Mouse (Mus musculus) right cerebral cortex, postnatal 14 days (tissue): Measurements from ENCODE around the gene Agxt.

Experiments used
- DNase-seq: peaks from one replicate; pipeline ENCODE4 v3.0.0; 2022

Agxt gene

GRCm38 (mm10) chr1:93135036-93135526 lies at the start of gene Agxt:
Gene Agxt, plus strand, starts transcription at chr1:93135240.
- no peak for DNase-seq

GRCm38 (mm10) chr1:93092582-93092981 lies 42.5 kb upstream of the Agxt start:
- peak; percentile 6 for DNase-seq

GRCm38 (mm10) chr1:93098956-93099355 lies 36.1 kb upstream of the Agxt start:
- DNase-seq: no peak

- peak; percentile 56 for DNase-seq
These were observed 34.8 kb upstream of the Agxt start for GRCm38 (mm10) chr1:93100243-93100575.

GRCm38 (mm10) chr1:93100576-93101491 lies 34.2 kb upstream of the Agxt start:
- peak; percentile 78 for DNase-seq

- peak; percentile 88 for DNase-seq
These were observed 33.4 kb upstream of the Agxt start, which contains the start of gene Kif1a for GRCm38 (mm10) chr1:93101571-93102061. Gene Kif1a, minus strand, starts transcription at chr1:93101951.

- no peak for DNase-seq
These were observed 32.3 kb upstream of the Agxt start for GRCm38 (mm10) chr1:93102700-93103099.

GRCm38 (mm10) chr1:93114713-93115463 lies 20.2 kb upstream of the Agxt start:
- peak; percentile 80 for DNase-seq

GRCm38 (mm10) chr1:93115471-93115870 lies 19.6 kb upstream of the Agxt start:
- DNase-seq: no peak

GRCm38 (mm10) chr1:93118816-93119215 lies 16.2 kb upstream of the Agxt start:
- no peak for DNase-seq

- DNase-seq: no peak
These were observed 11.7 kb upstream of the Agxt start for GRCm38 (mm10) chr1:93123179-93123854.

- DNase-seq: no peak
These were observed 11.0 kb upstream of the Agxt start for GRCm38 (mm10) chr1:93124066-93124465.

- no peak for DNase-seq
These were observed 9.8 kb upstream of the Agxt start for GRCm38 (mm10) chr1:93125256-93125655.

- DNase-seq: no peak
These were observed 6.8 kb upstream of the Agxt start for GRCm38 (mm10) chr1:93128209-93128608.

- peak; percentile 87 for DNase-seq
These were observed 6.2 kb upstream of the Agxt start for GRCm38 (mm10) chr1:93128710-93129349.

- no peak for DNase-seq
These were observed 4.6 kb upstream of the Agxt start for GRCm38 (mm10) chr1:93130242-93130983.

- DNase-seq: no peak
These were observed 2.4 kb upstream of the Agxt start for GRCm38 (mm10) chr1:93132676-93133075.

- no peak for DNase-seq
These were observed 3.5 kb downstream of the Agxt start for GRCm38 (mm10) chr1:93138534-93138933.

- DNase-seq: peak; percentile 30
These were observed 4.7 kb downstream of the Agxt start for GRCm38 (mm10) chr1:93139713-93140112.

GRCm38 (mm10) chr1:93142871-93143270 lies 7.8 kb downstream of the Agxt start:
- DNase-seq: no peak

- DNase-seq: no peak
These were observed 9.1 kb downstream of the Agxt start for GRCm38 (mm10) chr1:93144176-93144575.
